Mouse (Mus musculus): ENCODE results near the gene Crispld2. TPM values are rescaled to one million over a fixed set of nuclear protein-coding genes. Genes with fewer than 3 reads are reported as not detected.

Gene Crispld2
- polyA plus RNA-seq, 1 experiment from 2014 or later: 2.5 TPM

DNA sequence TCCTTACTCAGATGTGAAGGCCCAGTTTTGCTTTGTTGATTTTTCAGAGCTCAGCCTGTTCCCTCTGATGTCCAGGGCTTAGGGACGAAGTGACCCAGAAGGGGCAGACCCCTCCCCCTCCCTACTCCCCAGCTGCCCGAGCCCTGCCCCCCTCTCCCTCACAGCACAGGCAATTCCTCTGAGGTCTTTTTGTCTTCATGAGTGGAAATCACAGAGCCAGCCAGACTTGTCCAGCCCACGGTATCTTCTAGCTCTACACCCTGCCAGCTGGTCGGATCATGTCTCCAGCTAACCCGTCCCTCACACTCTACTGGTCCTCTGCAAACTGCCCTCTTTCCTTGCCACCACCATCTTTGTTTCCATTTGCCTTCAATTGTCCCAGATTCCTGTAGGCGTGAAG, 42.2 kb downstream of the Crispld2 start:
- peaks cover 4% of the 10 kb centered on the region; the same call in 1 of the 2 replicates for H3K4me1 ChIP-seq (ENCODE audit: insufficient read depth)
- WGBS (ENCODE audit: insufficient replicate concordance): 72% methylated on average over 6 of the region's 6 CpGs
- no peak for ATAC-seq
- TF ChIP-seq EP300 (IDR thresholded peaks at IDR 0.05; ENCODE audit: low read depth) (no peak), CTCF (IDR thresholded peaks at IDR 0.05; ENCODE audit: low read depth) (no peak)
- no peak overlapping the region for H3K4me3 ChIP-seq (ENCODE audit: low read depth, low read length)
- no peaks in the 10 kb centered on the region for H3K27me3 ChIP-seq (ENCODE audit: insufficient read depth, low read length)
- H3K27ac ChIP-seq (ENCODE audit: low read depth): no peak overlapping the region
- no peaks in the 10 kb centered on the region for H3K36me3 ChIP-seq (replicated peaks; ENCODE audit: insufficient read depth, low read length)
- no peak overlapping the region for H3K4me2 ChIP-seq (ENCODE audit: low read depth, low read length)
- H3K9ac ChIP-seq (replicated peaks): no peak overlapping the region
- DNase-seq: no peak
- H3K9me3 ChIP-seq (ENCODE audit: low read length): no peaks in the 10 kb centered on the region

DNA sequence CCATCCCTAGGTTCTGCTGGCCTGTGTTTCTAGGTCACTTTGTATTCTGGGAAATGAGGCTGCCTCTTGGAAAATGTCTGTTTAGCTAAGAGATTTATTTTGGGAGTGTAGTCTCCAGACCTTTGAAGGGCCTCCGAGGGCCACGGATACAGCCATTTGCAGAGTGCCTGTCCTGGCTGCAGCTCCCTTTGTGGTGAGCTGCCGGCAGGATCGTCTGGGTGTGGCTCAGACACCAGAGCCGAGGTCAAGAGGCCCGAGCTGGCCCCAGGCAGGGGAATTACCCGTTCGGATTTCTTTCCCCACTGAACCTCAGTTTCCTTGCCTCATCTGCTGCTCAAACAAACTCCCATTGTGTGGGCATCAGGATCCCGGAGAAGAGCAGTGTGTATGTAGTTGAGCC, 43.9 kb downstream of the Crispld2 start:
- TF ChIP-seq CTCF (IDR thresholded peaks at IDR 0.05; ENCODE audit: low read depth) (no peak), EP300 (IDR thresholded peaks at IDR 0.05; ENCODE audit: low read depth) (no peak)
- H3K36me3 ChIP-seq (replicated peaks; ENCODE audit: insufficient read depth, low read length): no peaks in the 10 kb centered on the region
- H3K9ac ChIP-seq (replicated peaks): no peak overlapping the region
- no peak overlapping the region for H3K4me2 ChIP-seq (ENCODE audit: low read depth, low read length)
- 19% methylated on average over 9 of the region's 9 CpGs for WGBS (ENCODE audit: insufficient replicate concordance)
- no peaks in the 10 kb centered on the region for H3K27me3 ChIP-seq (ENCODE audit: insufficient read depth, low read length)
- DNase-seq: no peak
- no peak for ATAC-seq
- no peak overlapping the region for H3K4me3 ChIP-seq (ENCODE audit: low read depth, low read length)
- no peaks in the 10 kb centered on the region for H3K9me3 ChIP-seq (ENCODE audit: low read length)
- peaks cover 7% of the 10 kb centered on the region for H3K4me1 ChIP-seq (ENCODE audit: insufficient read depth)
- H3K27ac ChIP-seq (ENCODE audit: low read depth): 0 out of 2 replicates have a peak overlapping the region, but pooled peaks have one; percentile 16

DNA sequence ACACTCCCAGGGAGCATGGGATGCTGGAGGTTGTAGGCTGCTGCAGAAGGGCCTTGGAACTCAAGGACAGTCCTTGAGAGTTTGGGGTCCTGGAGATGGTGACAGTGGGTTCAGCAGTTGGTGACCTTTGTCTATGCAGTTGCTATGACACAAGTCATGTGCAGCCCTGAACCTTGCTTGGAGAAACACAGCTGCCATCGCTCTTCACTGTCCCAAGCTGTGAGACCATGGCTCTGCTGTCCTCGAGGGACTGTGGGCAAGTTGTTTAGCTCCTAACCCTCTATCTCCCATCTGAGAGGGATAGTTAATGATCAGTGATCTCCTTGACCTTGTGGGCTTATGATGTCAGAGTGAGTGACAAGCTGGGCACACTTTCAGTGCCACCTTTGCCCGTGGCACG, 44.3 kb downstream of the Crispld2 start:
- no peak for TF ChIP-seq EP300 (IDR thresholded peaks at IDR 0.05; ENCODE audit: low read depth)
- no peak for TF ChIP-seq CTCF (IDR thresholded peaks at IDR 0.05; ENCODE audit: low read depth)
- no peak for ATAC-seq
- 69% methylated on average over 4 of the region's 4 CpGs for WGBS (ENCODE audit: insufficient replicate concordance)

DNA sequence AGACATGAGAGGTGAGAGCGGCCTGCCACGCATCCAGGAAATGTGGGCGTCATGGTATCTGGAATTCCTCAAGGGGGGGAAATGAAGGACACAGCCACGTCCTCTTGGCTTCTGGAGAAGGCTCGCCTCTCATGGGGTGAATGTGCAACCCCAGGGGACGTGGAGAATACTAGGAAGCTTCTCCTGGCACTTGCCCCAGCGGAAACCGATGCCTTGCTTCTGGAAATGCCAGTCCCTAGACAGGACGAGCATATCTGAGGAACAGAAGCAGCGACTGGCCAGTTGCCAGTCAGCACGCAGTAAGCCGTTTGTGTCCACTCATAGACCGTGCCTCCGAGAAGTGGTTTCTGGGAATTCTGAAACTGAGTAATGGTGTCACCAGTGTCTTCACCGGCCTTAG, 45.0 kb downstream of the Crispld2 start:
- H3K27me3 ChIP-seq (ENCODE audit: insufficient read depth, low read length): no peaks in the 10 kb centered on the region
- WGBS (ENCODE audit: insufficient replicate concordance): 82% methylated on average over 15 of the region's 15 CpGs
- ATAC-seq (no peak), DNase-seq (no peak)
- peaks cover 10% of the 10 kb centered on the region for H3K4me1 ChIP-seq (ENCODE audit: insufficient read depth)
- no peaks in the 10 kb centered on the region for H3K36me3 ChIP-seq (replicated peaks; ENCODE audit: insufficient read depth, low read length)
- no peaks in the 10 kb centered on the region for H3K9me3 ChIP-seq (ENCODE audit: low read length)
- H3K9ac ChIP-seq (replicated peaks): no peak overlapping the region
- H3K27ac ChIP-seq (ENCODE audit: low read depth): no peak overlapping the region
- no peak overlapping the region for H3K4me2 ChIP-seq (ENCODE audit: low read depth, low read length)
- no peak for TF ChIP-seq EP300 (IDR thresholded peaks at IDR 0.05; ENCODE audit: low read depth)
- no peak for TF ChIP-seq CTCF (IDR thresholded peaks at IDR 0.05; ENCODE audit: low read depth)
- no peak overlapping the region for H3K4me3 ChIP-seq (ENCODE audit: low read depth, low read length)

More for the DNA sequence above, 44.3 kb downstream of the Crispld2 start:
- no peaks in the 10 kb centered on the region for H3K27me3 ChIP-seq (ENCODE audit: insufficient read depth, low read length)
- no peak overlapping the region for H3K4me3 ChIP-seq (ENCODE audit: low read depth, low read length)
- no peak overlapping the region for H3K9ac ChIP-seq (replicated peaks)
- H3K4me2 ChIP-seq (ENCODE audit: low read depth, low read length): no peak overlapping the region
- DNase-seq: no peak
- no peaks in the 10 kb centered on the region for H3K36me3 ChIP-seq (replicated peaks; ENCODE audit: insufficient read depth, low read length)
- H3K9me3 ChIP-seq (ENCODE audit: low read length): no peaks in the 10 kb centered on the region
- peaks cover 7% of the 10 kb centered on the region for H3K4me1 ChIP-seq (ENCODE audit: insufficient read depth)
- no peak overlapping the region for H3K27ac ChIP-seq (ENCODE audit: low read depth)

DNA sequence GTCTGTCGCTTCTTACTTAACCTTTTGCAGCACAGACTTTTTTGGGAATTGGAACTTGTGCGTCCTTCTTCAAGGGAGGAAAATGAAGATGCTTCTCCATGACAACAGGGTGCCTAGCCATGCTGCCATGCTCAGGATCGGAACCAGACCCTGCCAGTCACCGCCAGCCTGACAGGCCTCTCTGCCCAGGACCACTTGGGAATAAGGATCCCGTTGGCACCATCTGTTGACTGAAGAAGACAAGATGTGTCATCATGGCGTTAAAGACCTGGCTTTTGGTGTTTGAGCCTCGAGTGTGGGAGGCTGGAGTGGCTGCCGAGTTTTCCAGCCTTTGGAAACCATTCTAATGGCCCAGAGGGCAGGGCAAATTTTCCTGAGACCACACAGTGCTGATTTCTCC, 45.4 kb downstream of the Crispld2 start:
- Histone ChIP-seq H3K4me2 (ENCODE audit: low read depth, low read length) (no peak overlapping the region), H3K27me3 (ENCODE audit: insufficient read depth, low read length) (no peaks in the 10 kb centered on the region), H3K27ac (ENCODE audit: low read depth) (no peak overlapping the region), H3K9ac (replicated peaks) (no peak overlapping the region), H3K4me3 (ENCODE audit: low read depth, low read length) (no peak overlapping the region), H3K9me3 (ENCODE audit: low read length) (no peaks in the 10 kb centered on the region), H3K4me1 (ENCODE audit: insufficient read depth) (peaks cover 10% of the 10 kb centered on the region), H3K36me3 (replicated peaks; ENCODE audit: insufficient read depth, low read length) (no peaks in the 10 kb centered on the region)
- ATAC-seq (no peak), DNase-seq (no peak)
- TF ChIP-seq EP300 (IDR thresholded peaks at IDR 0.05; ENCODE audit: low read depth) (no peak), CTCF (IDR thresholded peaks at IDR 0.05; ENCODE audit: low read depth) (no peak)
- WGBS (ENCODE audit: insufficient replicate concordance): 79% methylated on average over 8 of the region's 8 CpGs

DNA sequence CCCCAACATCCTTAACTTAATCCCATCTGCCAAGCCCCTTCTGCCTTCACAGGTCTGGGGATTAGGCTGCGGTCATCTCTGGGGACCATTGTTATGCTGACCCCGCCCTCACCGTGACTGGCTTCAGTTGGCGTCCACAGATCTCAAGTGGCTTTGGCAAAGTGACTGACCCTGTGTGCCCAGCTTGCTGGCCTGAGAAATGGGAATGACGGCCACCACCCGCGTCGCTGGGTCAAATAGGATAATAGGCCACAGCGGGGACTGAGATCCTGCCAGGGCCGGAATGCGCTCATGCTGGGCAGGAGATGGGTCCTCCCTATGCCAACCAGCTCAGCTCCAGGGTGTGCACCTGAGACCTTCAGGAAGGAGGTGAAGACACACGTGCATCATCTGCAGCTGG, 46.5 kb downstream of the Crispld2 start:
- peaks cover 16% of the 10 kb centered on the region for H3K4me1 ChIP-seq (ENCODE audit: insufficient read depth)
- WGBS (ENCODE audit: insufficient replicate concordance): 89% methylated on average over 12 of the region's 12 CpGs
- ATAC-seq: no peak
- no peaks in the 10 kb centered on the region for H3K36me3 ChIP-seq (replicated peaks; ENCODE audit: insufficient read depth, low read length)
- DNase-seq: no peak
- H3K9me3 ChIP-seq (ENCODE audit: low read length): no peaks in the 10 kb centered on the region
- TF ChIP-seq EP300 (IDR thresholded peaks at IDR 0.05; ENCODE audit: low read depth) (no peak), CTCF (IDR thresholded peaks at IDR 0.05; ENCODE audit: low read depth) (no peak)
- H3K27me3 ChIP-seq (ENCODE audit: insufficient read depth, low read length): no peaks in the 10 kb centered on the region
- H3K4me2 ChIP-seq (ENCODE audit: low read depth, low read length): no peak overlapping the region
- H3K9ac ChIP-seq (replicated peaks): no peak overlapping the region
- H3K4me3 ChIP-seq (ENCODE audit: low read depth, low read length): no peak overlapping the region
- no peak overlapping the region for H3K27ac ChIP-seq (ENCODE audit: low read depth)
